Mouse (Mus musculus): ENCODE measurements around the gene Arpin. TPM values are rescaled to one million over a fixed set of nuclear protein-coding genes. Genes with fewer than 3 reads are reported as not detected.

Gene Arpin
- total and polyA plus RNA-seq, 3 experiments: not detected

DNA sequence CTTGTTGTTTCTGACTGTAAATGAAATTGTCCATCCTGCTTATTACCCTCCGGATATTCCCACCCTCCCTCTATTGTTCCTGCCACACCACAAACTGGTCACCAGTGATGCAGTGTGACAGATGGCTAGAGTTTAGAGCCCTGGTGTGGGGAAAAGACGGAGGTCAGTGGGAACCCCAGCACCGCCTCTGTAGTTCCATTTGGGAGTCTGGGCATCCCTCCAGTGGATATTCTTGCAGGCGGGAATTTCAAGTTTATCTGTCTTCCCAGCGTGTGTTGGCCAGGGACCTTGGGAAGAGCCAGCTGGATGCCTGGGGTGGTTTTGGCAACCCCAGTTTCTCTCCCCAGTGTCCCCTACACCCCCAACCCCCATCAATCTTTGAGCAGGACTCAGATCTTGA is 698 bp downstream of the Arpin start:
- Histone ChIP-seq H3K27me3 (ENCODE audit: control insufficient read depth in 1 of 2, insufficient read depth in 2 of 2, low read length in 2 of 2) (peaks cover 5% of the 10 kb centered on the region in 2 experiments), H3K9me3 (replicated peaks; ENCODE audit: insufficient read depth, low read length) (no peaks in the 10 kb centered on the region), H3K27ac (ENCODE audit: control insufficient read depth, low read depth, low read length) (no peak overlapping the region), H3K79me2 (ENCODE audit: control insufficient read depth, insufficient read depth, low read length, poor library complexity) (no peaks in the 10 kb centered on the region), H3K36me3 (ENCODE audit: control insufficient read depth in 1 of 2, insufficient read depth in 2 of 2, low read length in 2 of 2) (no peaks in the 10 kb centered on the region), H3K4me3 (ENCODE audit: control insufficient read depth in 1 of 2, insufficient read depth in 1 of 2, low read depth in 2 of 2, low read length in 2 of 2) (no peak overlapping the region), H3K9ac (ENCODE audit: control insufficient read depth, low read depth, low read length, poor library complexity, severe bottlenecking) (no peak overlapping the region), H3K4me1 (ENCODE audit: control insufficient read depth in 1 of 2, insufficient read depth in 2 of 2, low read length in 2 of 2) (no peaks in the 10 kb centered on the region)
- no peak for DNase-seq (ENCODE audit: low read depth, low spot score)
- TF ChIP-seq SIN3A (IDR thresholded peaks at IDR 0.05; ENCODE audit: low read length): no peak
- TF ChIP-seq SMC3 (IDR thresholded peaks at IDR 0.05; ENCODE audit: low read depth, low read length): no peak
- TF ChIP-seq MYC (IDR thresholded peaks at IDR 0.05; ENCODE audit: low read depth, low read length): no peak

DNA sequence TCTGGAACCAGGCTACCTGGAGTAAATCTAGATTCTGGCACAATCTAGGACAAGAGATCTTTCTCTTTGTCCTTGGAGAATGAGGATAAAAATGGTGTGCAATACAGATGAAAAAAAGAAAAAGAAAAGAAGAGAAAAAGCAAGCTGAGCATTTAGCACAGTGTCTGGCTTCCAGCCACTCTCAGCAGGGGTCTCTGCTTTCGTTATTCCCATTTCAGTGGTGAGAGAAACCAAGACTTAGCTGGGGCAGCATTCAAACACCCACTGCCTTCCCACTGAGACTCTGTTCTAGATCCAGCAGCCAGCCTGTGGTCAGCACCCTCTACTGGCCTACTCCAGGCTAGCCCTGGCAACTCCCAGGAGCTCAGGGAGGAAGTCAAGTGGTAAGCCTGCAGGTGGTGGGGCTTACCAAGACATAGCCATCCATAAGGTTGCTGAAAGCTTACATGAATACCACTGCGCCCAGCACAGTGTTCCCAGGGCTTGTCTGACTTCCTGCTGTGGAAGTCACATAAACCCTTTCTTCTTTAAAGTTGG is 6.6 kb downstream of the Arpin start:
- no peak for DNase-seq (ENCODE audit: low read depth, low spot score)
- no peaks in the 10 kb centered on the region for H3K79me2 ChIP-seq (ENCODE audit: control insufficient read depth, insufficient read depth, low read length, poor library complexity)
- no peak overlapping the region for H3K9ac ChIP-seq (ENCODE audit: control insufficient read depth, low read depth, low read length, poor library complexity, severe bottlenecking)
- H3K4me1 ChIP-seq (ENCODE audit: control insufficient read depth in 1 of 2, insufficient read depth in 2 of 2, low read length in 2 of 2): no peaks in the 10 kb centered on the region
- H3K36me3 ChIP-seq (ENCODE audit: control insufficient read depth in 1 of 2, insufficient read depth in 2 of 2, low read length in 2 of 2): no peaks in the 10 kb centered on the region
- H3K27ac ChIP-seq (ENCODE audit: control insufficient read depth, low read depth, low read length): no peak overlapping the region
- no peak for TF ChIP-seq GABPA (IDR thresholded peaks at IDR 0.05; ENCODE audit: low read depth, low read length)
- TF ChIP-seq CTCF (IDR thresholded peaks at IDR 0.05 in 2 of 3, conservative IDR thresholded peaks at IDR 0.05 in 1 of 3; ENCODE audit: control insufficient read depth in 1 of 3, insufficient read depth in 1 of 3, low read depth in 2 of 3, low read length in 3 of 3, poor library complexity in 1 of 3, severe bottlenecking in 1 of 3): peak in 2 of 3 experiments; percentile 20 to 27; a peak in 2 of 6 replicates
- H3K27me3 ChIP-seq (ENCODE audit: control insufficient read depth in 1 of 2, insufficient read depth in 2 of 2, low read length in 2 of 2): no peaks in the 10 kb centered on the region; a peak in 2 of 4 replicates
- no peak overlapping the region for H3K4me3 ChIP-seq (ENCODE audit: control insufficient read depth in 1 of 2, insufficient read depth in 1 of 2, low read depth in 2 of 2, low read length in 2 of 2)
- no peaks in the 10 kb centered on the region for H3K9me3 ChIP-seq (replicated peaks; ENCODE audit: insufficient read depth, low read length)

DNA sequence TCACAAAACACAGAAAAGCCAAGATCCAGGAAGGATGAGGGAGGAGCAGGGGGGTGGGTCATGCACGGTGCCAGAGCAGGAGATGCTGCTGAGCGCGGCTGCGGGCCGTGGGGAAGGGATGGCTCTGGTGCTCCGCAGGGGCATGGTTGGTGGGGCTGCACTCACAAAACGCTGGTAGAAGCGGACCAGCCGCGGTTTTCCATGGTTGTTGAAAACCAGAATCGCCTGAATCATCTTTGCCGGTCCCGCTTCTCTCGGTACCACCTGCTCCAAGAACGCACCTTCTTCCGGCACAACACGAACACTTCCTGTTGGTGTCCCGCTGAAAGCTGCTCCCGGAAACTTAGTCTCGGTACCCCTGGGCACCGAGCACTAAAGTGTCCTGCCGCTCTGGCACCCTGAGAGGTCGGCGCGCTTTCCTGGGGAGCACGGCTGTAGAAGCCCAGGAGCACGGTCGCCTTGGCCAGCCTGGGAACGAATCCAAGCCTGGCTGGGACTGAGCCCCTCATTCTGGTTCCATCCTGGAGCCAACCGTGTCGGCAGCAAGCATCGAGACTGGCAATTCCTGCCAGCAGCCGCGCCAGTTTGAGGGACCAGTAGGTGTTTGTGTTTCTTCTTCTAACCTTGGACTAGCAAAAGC is 14.7 kb downstream of the Arpin start, which contains the start of gene Ap3s2:
TSS of gene Ap3s2 (minus strand) at position 306 of the 640 bp plus-strand sequence.
- DNase-seq (ENCODE audit: low read depth, low spot score): peak; percentile 95
- Histone ChIP-seq H3K27ac (ENCODE audit: control insufficient read depth, low read depth, low read length) (peak within 1 kb of the TSS; percentile 14), H3K36me3 (ENCODE audit: control insufficient read depth in 1 of 2, insufficient read depth in 2 of 2, low read length in 2 of 2) (peaks cover 0 to 8% of the 10 kb centered on the region in 2 experiments; a peak in 2 of 4 replicates), H3K27me3 (ENCODE audit: control insufficient read depth in 1 of 2, insufficient read depth in 2 of 2, low read length in 2 of 2) (no peaks in the 10 kb centered on the region), H3K79me2 (ENCODE audit: control insufficient read depth, insufficient read depth, low read length, poor library complexity) (peaks cover 1% of the 10 kb centered on the region), H3K4me1 (ENCODE audit: control insufficient read depth in 1 of 2, insufficient read depth in 2 of 2, low read length in 2 of 2) (peaks cover 0 to 8% of the 10 kb centered on the region in 2 experiments; a peak in 2 of 4 replicates), H3K4me3 (ENCODE audit: control insufficient read depth in 1 of 2, insufficient read depth in 1 of 2, low read depth in 2 of 2, low read length in 2 of 2) (peak within 1 kb of the TSS; percentile 74 to 82), H3K9me3 (replicated peaks; ENCODE audit: insufficient read depth, low read length) (no peaks in the 10 kb centered on the region), H3K9ac (ENCODE audit: control insufficient read depth, low read depth, low read length, poor library complexity, severe bottlenecking) (peak within 1 kb of the TSS; percentile 73)
- TF ChIP-seq ZC3H11A (IDR thresholded peaks at IDR 0.05; ENCODE audit: low read depth, low read length) (peak; percentile 11; the same call in 1 of the 2 replicates), POLR2A (IDR thresholded peaks at IDR 0.05; ENCODE audit: control insufficient read depth in 1 of 2, insufficient read depth in 1 of 2, low read depth in 1 of 2, low read length in 2 of 2, poor library complexity in 1 of 2) (peak; percentile 54 to 84; a peak in 3 of 4 replicates), POLR2AphosphoS2 (IDR thresholded peaks at IDR 0.05; ENCODE audit: low read length) (peak; percentile 68; the same call in 1 of the 2 replicates), UBTF (IDR thresholded peaks at IDR 0.05; ENCODE audit: borderline replicate concordance, insufficient read depth, low read depth, low read length) (peak; percentile 92; the same call in 1 of the 2 replicates), TBP (IDR thresholded peaks at IDR 0.05; ENCODE audit: low read depth, low read length) (peak; percentile 94), EP300 (IDR thresholded peaks at IDR 0.05; ENCODE audit: low read depth in 1 of 2, low read length in 2 of 2) (peak in 1 of 2 experiments; percentile 13; a peak in 1 of 4 replicates), USF2 (IDR thresholded peaks at IDR 0.05; ENCODE audit: borderline replicate concordance in 1 of 2, insufficient read depth in 1 of 2, low read depth in 1 of 2, low read length in 2 of 2) (no peak), NRF1 (IDR thresholded peaks at IDR 0.05; ENCODE audit: insufficient read depth, low read depth, low read length, poor library complexity, severe bottlenecking) (no peak), TCF12 (IDR thresholded peaks at IDR 0.05; ENCODE audit: low read depth, low read length) (peak; percentile 87), JUND (IDR thresholded peaks at IDR 0.05; ENCODE audit: low read depth, low read length) (no peak), ZNF384 (IDR thresholded peaks at IDR 0.05; ENCODE audit: low read depth, low read length) (no peak), MYB (IDR thresholded peaks at IDR 0.05; ENCODE audit: low read depth, low read length) (no peak), ZKSCAN1 (IDR thresholded peaks at IDR 0.05; ENCODE audit: low read depth, low read length) (peak; percentile 22; the same call in 1 of the 2 replicates), MAX (IDR thresholded peaks at IDR 0.05; ENCODE audit: low read length) (peak; percentile 65; the same call in 1 of the 2 replicates), MAZ (IDR thresholded peaks at IDR 0.05; ENCODE audit: low read depth, low read length) (peak; percentile 86; the same call in 1 of the 2 replicates), HCFC1 (IDR thresholded peaks at IDR 0.05; ENCODE audit: low read depth, low read length) (peak; percentile 95), ETS1 (IDR thresholded peaks at IDR 0.05; ENCODE audit: low read depth, low read length) (peak; percentile 49; the same call in 1 of the 2 replicates), ELF1 (IDR thresholded peaks at IDR 0.05; ENCODE audit: low read depth, low read length) (peak; percentile 94), CHD2 (IDR thresholded peaks at IDR 0.05; ENCODE audit: low read length) (no peak)

Measured in MEL (cell line).